In genomic region chr5:16553304-16554047, GRCm38 (mm10) we compare ENCODE assay signal across 8 mouse cellular contexts. TPM values are rescaled to one million over a fixed set of nuclear protein-coding genes. Genes with fewer than 3 reads are reported as not detected.
DNase-seq lines count a peak whose midpoint lies in the region; ATAC-seq and TF ChIP-seq lines count a peak whose summit lies in the region.

Hgf (plus strand) TSS chr5:16553495.

- H3K9me3 ChIP-seq in embryonic facial prominence, embryonic 15.5 days (replicated peaks), result no peaks in the 10 kb centered on the region
- H3K9me3 ChIP-seq in heart, embryonic 11.5 days (replicated peaks; ENCODE audit: control insufficient read depth, low read length), result no peaks in the 10 kb centered on the region
- no peaks in the 10 kb centered on the region for H3K9me3 ChIP-seq in liver, embryonic 12.5 days (replicated peaks)
- H3K9me3 ChIP-seq in midbrain, embryonic 16.5 days (replicated peaks; ENCODE audit: control insufficient read depth, low read length, poor library complexity, severe bottlenecking), result no peaks in the 10 kb centered on the region

- peak within 1 kb of the TSS; percentile 57 for H3K4me2 ChIP-seq in embryonic facial prominence, embryonic 15.5 days (replicated peaks)
- peak within 1 kb of the TSS; percentile 70 for H3K4me2 ChIP-seq in heart, embryonic 11.5 days
- peak within 1 kb of the TSS; percentile 50 for H3K4me2 ChIP-seq in liver, embryonic 12.5 days
- H3K4me2 ChIP-seq in midbrain, embryonic 16.5 days (ENCODE audit: low read length), result peak within 1 kb of the TSS; percentile 60

- H3K9ac ChIP-seq in embryonic facial prominence, embryonic 15.5 days, result no peak within 1 kb of the TSS
- peak within 1 kb of the TSS; percentile 54; the same call in 1 of the 2 replicates for H3K9ac ChIP-seq in heart, embryonic 11.5 days (ENCODE audit: low read depth, low read length)
- peak within 1 kb of the TSS; percentile 27; the same call in 1 of the 2 replicates for H3K9ac ChIP-seq in liver, embryonic 12.5 days
- peak within 1 kb of the TSS; percentile 50; the same call in 1 of the 2 replicates for H3K9ac ChIP-seq in midbrain, embryonic 16.5 days (ENCODE audit: low read depth, low read length)

- no peaks in the 10 kb centered on the region for H3K27me3 ChIP-seq in embryonic facial prominence, embryonic 15.5 days
- H3K27me3 ChIP-seq in heart, embryonic 11.5 days (ENCODE audit: control insufficient read depth, insufficient read depth, low read length), result no peaks in the 10 kb centered on the region
- no peaks in the 10 kb centered on the region for H3K27me3 ChIP-seq in liver, embryonic 12.5 days (replicated peaks)
- no peaks in the 10 kb centered on the region for H3K27me3 ChIP-seq in midbrain, embryonic 16.5 days (ENCODE audit: control insufficient read depth, insufficient read depth, low read depth, low read length)
- no peaks in the 10 kb centered on the region for H3K27me3 ChIP-seq in testis, adult 2 months (ENCODE audit: control insufficient read depth, insufficient read depth, low read length)

- H3K4me1 ChIP-seq in embryonic facial prominence, embryonic 15.5 days, result peaks cover 6% of the 10 kb centered on the region; the same call in 1 of the 2 replicates
- no peaks in the 10 kb centered on the region for H3K4me1 ChIP-seq in heart, embryonic 11.5 days (ENCODE audit: control insufficient read depth, insufficient read depth, low read length)
- no peaks in the 10 kb centered on the region; the same call in 1 of the 2 replicates for H3K4me1 ChIP-seq in liver, embryonic 12.5 days
- peaks cover 7% of the 10 kb centered on the region; the same call in 1 of the 2 replicates for H3K4me1 ChIP-seq in midbrain, embryonic 16.5 days (ENCODE audit: control insufficient read depth, insufficient read depth, low read length)
- H3K4me1 ChIP-seq in testis, adult 2 months (ENCODE audit: control insufficient read depth, insufficient read depth, low read length), result no peaks in the 10 kb centered on the region

- H3K4me3 ChIP-seq in embryonic facial prominence, embryonic 15.5 days (replicated peaks), result peak within 1 kb of the TSS; percentile 42
- peak within 1 kb of the TSS; percentile 39 for H3K4me3 ChIP-seq in heart, embryonic 11.5 days (ENCODE audit: low read depth, low read length)
- peak within 1 kb of the TSS; percentile 31 for H3K4me3 ChIP-seq in liver, embryonic 12.5 days
- peak within 1 kb of the TSS; percentile 32 for H3K4me3 ChIP-seq in midbrain, embryonic 16.5 days (ENCODE audit: low read depth, low read length)
- peak within 1 kb of the TSS; percentile 5; the same call in 1 of the 2 replicates for H3K4me3 ChIP-seq in testis, adult 2 months (ENCODE audit: control insufficient read depth, low read depth, low read length)

- peak; percentile 6 for DNase-seq in layer of hippocampus, adult 11-12 months (ENCODE audit: low spot score)
- no peak for DNase-seq in layer of hippocampus, adult 9-10 months (ENCODE audit: low spot score)
- peak; percentile 45 for DNase-seq in kidney, adult 9 months

- no peak for TF ChIP-seq POLR2A in testis, adult 2 months (IDR thresholded peaks at IDR 0.05; ENCODE audit: control insufficient read depth, low read depth, low read length)

- H3K27ac ChIP-seq in embryonic facial prominence, embryonic 15.5 days (replicated peaks), result 0 out of 2 replicates have a peak within 1 kb of the TSS, but pooled peaks have one; percentile 55
- no peak within 1 kb of the TSS for H3K27ac ChIP-seq in heart, embryonic 11.5 days (ENCODE audit: low read depth, low read length)
- peak within 1 kb of the TSS; percentile 32; the same call in 1 of the 2 replicates for H3K27ac ChIP-seq in liver, embryonic 12.5 days
- no peak within 1 kb of the TSS for H3K27ac ChIP-seq in midbrain, embryonic 16.5 days (ENCODE audit: low read length)
- H3K27ac ChIP-seq in testis, adult 2 months (ENCODE audit: control insufficient read depth, insufficient read depth, low read depth, low read length), result no peak within 1 kb of the TSS

- ATAC-seq in embryonic facial prominence, embryonic 15.5 days (ENCODE audit: insufficient number of reproducible peaks, low FRiP score, low TSS enrichment, low read depth), result peak; percentile 63; the same call in 1 of the 2 replicates
- ATAC-seq in heart, embryonic 11.5 days (replicated peaks; ENCODE audit: insufficient number of reproducible peaks, low FRiP score, low TSS enrichment), result peak; percentile 42
- peak; percentile 52; the same call in 1 of the 2 replicates for ATAC-seq in liver, embryonic 12.5 days
- ATAC-seq in midbrain, embryonic 16.5 days, result peak; percentile 68

- no peak for TF ChIP-seq CTCF in testis, adult 2 months (IDR thresholded peaks at IDR 0.05; ENCODE audit: control insufficient read depth, insufficient read depth, insufficient replicate concordance, low read depth, low read length)

- no peaks in the 10 kb centered on the region for H3K36me3 ChIP-seq in embryonic facial prominence, embryonic 15.5 days
- no peaks in the 10 kb centered on the region for H3K36me3 ChIP-seq in heart, embryonic 11.5 days (ENCODE audit: control insufficient read depth, insufficient read depth, low read length)
- no peaks in the 10 kb centered on the region for H3K36me3 ChIP-seq in liver, embryonic 12.5 days
- H3K36me3 ChIP-seq in midbrain, embryonic 16.5 days (ENCODE audit: control insufficient read depth, insufficient read depth, low read length), result no peaks in the 10 kb centered on the region
- H3K36me3 ChIP-seq in testis, adult 2 months (ENCODE audit: control insufficient read depth, insufficient read depth, low read length), result no peaks in the 10 kb centered on the region

- 2% methylated on average over 16 of the region's 16 CpGs for WGBS in embryonic facial prominence, embryonic 15.5 days
- 9% methylated on average over 16 of the region's 16 CpGs for WGBS in heart, embryonic 11.5 days (ENCODE audit: insufficient replicate concordance)
- WGBS in liver, embryonic 12.5 days (ENCODE audit: insufficient replicate concordance), result 7% methylated on average over 16 of the region's 16 CpGs
- WGBS in midbrain, embryonic 16.5 days, result 8% methylated on average over 16 of the region's 16 CpGs

RNA-seq across cellular contexts. Expression of gene Hgf, which starts in this region (rescaled TPM):
- 4.1 and 5.6 TPM in 2 replicates for polyA plus RNA-seq in embryonic facial prominence, embryonic 15.5 days (2015; fragmentation: Nextera tagmentation; extraction: Ambion mirVana)
- polyA plus RNA-seq in heart, embryonic 11.5 days (2014; fragmentation: Nextera tagmentation; extraction: Ambion mirVana), result 2.0 and 2.5 TPM in 2 replicates
- 4.6 and 5.7 TPM in 2 replicates for polyA plus RNA-seq in liver, embryonic 12.5 days (2016; fragmentation: Nextera tagmentation; extraction: Ambion mirVana)
- polyA plus RNA-seq in midbrain, embryonic 16.5 days (2015; fragmentation: Nextera tagmentation; extraction: Ambion mirVana), result 0.36 and 0.98 TPM in 2 replicates
- 0.30 and 0.41 TPM in 2 replicates for polyA plus RNA-seq in testis, adult 2 months (2012; rRNA removed)

Comparison
In these comparisons a context has a peak if more than half of its experiments do, and no peak if none do; other contexts are left out.
1. Peak in ATAC-seq, H3K4me3 ChIP-seq, H3K9ac ChIP-seq and H3K4me2 ChIP-seq in midbrain, embryonic 16.5 days; RNA of the gene not detected or under 1 TPM.
2. H3K27ac ChIP-seq: peak in embryonic facial prominence, embryonic 15.5 days (single experiment) and liver, embryonic 12.5 days (single experiment); none in heart, embryonic 11.5 days (single experiment), midbrain, embryonic 16.5 days (single experiment) and testis, adult 2 months (single experiment).
3. Peak in every context shown above with its lines, with median percentiles within 50 percentile points of each other: ATAC-seq, H3K4me2 ChIP-seq and H3K4me3 ChIP-seq.